Mouse (Mus musculus) liver, postnatal 0 days (tissue): ENCODE results near the gene Pwp2.

Experiments
- CTCF ChIP-seq: sonication (generic); IDR thresholded peaks from 2 replicates; pipeline ENCODE4 v1.5.1; 2016; ENCODE audit warnings: antibody characterized with exemption, low read depth
- EP300 ChIP-seq: IDR thresholded peaks from 2 replicates; pipeline ENCODE4 v1.6.1; 2016; ENCODE audit warnings: antibody characterized with exemption, low read depth, mild to moderate bottlenecking

- TF ChIP-seq EP300 (no peak), CTCF (no peak)
These were observed 37.0 kb downstream of the Pwp2 start for GRCm38 (mm10) chr10:78147908-78148441.
